Mouse (Mus musculus): Measurements from ENCODE around the gene Bclaf1.

GRCm38 (mm10) chr10:20310969-20311769, 1.1 kb upstream of the Bclaf1 start:
- TF ChIP-seq POLR2A (IDR thresholded peaks at IDR 0.05; ENCODE audit: borderline replicate concordance, low read depth, low read length) (no peak), CTCF (IDR thresholded peaks at IDR 0.05; ENCODE audit: low read depth, low read length) (no peak)
